Mouse (Mus musculus): ENCODE results near the gene Fbxl17.

Gene Fbxl17

DNA sequence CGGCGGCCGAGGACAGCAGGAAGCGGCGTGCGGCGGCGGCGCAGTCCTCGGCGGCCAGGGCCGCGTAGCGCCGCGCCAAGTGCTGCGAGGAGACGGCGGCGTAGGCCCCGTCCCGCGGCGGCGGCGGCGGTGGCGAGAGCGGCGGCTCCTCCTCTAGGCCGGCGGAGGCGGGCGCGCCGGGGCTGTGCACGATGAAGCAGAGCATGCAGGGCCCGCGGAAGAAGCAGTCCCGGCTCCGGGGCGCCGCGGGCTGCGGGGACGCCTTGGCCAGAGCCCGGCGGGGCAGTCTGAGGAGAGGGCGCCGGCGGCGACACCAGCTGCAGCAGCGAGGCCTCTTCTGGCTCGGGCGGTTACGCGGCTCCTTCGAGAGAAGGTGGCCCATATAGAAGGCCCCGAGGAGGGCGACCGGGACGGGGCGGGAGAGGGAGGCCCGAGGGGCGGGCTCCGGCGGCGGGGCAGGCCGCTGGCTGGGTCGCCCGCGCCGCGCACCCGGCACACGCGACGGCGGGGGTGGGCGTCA is at the start of gene Fbxl17:
Fbxl17 (minus strand) TSS at position 382 of the 520 bp plus-strand sequence.
- no peak for DNase-seq (ENCODE audit: low spot score)

DNA sequence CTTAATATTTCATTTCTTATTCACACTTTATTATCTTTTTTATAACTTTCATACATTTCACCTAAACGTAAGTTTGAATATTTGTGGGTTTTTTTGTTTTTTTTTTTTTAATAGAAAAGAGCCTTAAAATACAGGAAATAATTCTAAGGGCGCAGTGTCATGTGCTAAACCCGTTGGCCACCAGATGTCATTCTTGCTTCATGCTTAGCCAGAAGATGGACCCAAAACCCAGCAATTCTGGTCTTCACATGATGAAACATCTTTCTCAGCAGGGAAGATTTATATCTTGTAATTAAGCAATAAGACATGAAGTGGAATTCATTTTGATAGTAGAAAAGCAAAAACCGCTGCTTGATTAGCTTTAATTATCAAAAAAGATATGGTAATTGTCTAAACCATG is 47.6 kb upstream of the Fbxl17 start:
- no peak for DNase-seq (ENCODE audit: low spot score)

DNA sequence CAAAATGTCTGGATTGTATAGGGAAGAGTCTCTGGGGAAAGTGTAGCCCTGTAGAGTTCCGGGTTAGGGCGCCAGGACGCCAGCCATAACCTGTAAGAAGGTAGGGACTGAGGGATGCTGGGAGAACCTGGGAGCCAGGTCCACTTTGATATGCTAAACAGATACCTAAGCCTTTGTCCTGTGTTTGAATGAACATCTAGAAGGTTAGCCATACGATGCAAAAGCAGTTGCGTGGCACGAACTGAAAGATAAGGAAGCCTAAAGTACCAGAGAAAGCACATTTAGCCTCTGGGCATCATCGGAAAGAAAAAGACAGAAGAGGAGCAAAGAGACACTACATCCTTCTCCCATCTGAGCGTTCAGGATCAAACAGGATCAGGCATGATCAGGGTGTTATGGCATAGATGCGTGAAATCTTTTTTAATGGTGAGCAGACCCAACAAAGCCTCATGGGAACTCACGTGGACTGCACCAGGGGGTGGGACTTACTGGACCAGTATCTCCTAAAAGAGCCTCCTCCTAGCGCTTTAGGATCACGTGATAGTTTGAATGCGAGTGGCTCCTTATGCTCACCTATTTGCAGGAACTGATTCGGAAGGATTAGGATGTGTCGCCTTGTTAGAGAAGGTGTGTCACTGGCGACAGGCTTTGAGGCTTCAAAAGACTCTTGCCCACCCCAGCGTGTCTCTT is 34.9 kb upstream of the Fbxl17 start:
- DNase-seq (ENCODE audit: low spot score): no peak

DNA sequence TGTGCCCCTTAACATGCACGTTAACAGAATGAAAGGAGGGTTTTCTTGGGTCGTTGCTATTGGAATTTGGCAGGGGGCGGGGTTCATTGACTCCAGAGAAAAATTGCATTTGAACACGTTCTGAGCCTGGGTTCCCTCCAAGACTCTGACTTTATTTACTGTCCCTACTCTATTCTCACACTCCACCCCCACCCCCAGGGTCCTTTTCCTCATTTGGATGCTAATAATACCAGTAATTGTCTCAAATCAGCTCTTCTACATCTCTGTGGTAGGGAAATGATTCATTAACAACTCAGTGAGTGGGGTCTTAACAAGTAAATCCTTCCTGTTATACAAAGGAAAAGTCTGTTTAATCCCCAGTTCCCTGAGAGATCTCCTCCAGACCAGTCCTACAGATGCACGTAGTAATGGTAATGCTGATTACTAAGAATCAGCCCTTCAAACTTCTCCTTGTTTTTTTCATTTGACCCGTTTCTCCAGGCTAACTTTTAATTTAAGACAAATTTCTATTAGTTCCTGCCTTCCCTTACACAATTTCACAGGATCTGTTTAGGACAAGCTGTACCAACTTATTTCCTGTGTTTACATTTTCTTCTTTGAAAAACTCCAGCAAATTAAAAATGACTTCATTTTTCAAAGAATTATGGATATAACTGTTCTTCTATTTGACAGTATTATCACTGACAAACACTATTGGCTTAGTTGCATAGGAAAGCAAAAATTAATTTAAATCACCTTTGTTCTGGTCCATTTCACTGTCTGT is 33.4 kb upstream of the Fbxl17 start:
- no peak for DNase-seq (ENCODE audit: low spot score)

DNA sequence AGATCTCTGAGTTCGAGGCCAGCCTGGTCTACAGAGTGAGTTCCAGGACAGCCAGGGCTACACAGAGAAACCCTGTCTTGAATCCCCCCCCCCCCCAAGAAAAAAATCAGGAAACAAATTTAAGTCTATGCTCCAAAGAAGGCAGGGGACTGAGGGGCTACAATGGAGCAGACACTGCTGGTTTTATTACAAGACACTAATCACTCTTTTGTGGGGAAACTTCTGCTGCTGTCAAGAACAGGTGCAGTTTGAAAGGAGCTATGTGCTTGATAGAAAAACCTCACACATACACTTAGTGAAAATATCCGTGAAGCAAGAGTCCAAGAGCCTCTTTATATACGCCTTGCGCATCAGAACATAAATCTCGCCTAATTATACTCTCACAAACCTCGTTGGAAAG is 29.7 kb upstream of the Fbxl17 start:
- no peak for DNase-seq (ENCODE audit: low spot score)

- DNase-seq (ENCODE audit: low spot score): no peak
Observed at GRCm38 (mm10) chr17:63520691-63521090, 20.9 kb upstream of the Fbxl17 start.

GRCm38 (mm10) chr17:63510451-63510850 is 10.6 kb upstream of the Fbxl17 start:
- no peak for DNase-seq (ENCODE audit: low spot score)

- no peak for DNase-seq (ENCODE audit: low spot score)
Observed at GRCm38 (mm10) chr17:63501091-63501490, 1.3 kb upstream of the Fbxl17 start.

DNA sequence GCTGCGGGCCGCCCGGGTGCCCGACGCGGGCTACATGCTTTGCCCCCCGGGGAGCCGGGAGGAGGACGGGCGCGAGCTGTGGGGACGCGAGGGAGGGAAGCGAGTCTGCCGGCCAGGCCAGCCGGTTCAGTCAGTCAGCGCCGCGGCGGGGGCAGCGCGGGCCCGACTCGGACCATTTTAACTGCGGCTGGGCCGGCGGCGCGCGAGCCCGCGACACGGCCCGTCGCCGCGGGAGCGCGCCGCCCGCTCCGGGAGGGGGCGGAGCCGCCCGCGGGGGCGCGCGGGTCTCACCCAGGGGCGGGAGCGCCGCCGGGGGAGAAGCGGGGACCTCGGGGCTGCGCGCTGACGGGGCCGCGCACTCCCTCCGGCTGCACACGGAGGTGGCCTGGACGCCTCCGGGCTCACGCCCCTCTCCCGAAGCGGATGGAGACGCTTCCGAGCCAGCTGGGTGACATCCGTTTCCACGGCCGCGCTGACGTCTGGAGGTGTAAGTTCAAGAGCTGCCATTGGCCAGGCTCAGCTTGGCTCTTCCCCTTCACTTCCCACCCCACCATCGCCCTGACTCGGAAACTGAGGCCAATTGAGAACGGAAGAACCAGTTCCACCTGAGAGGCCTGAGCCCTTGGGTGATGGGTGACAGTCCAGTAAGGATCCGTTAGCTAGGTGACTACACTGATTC is 478 bp upstream of the Fbxl17 start:
- DNase-seq (ENCODE audit: low spot score): peak; percentile 74

GRCm38 (mm10) chr17:63498717-63499635 is 841 bp downstream of the Fbxl17 start:
- DNase-seq (ENCODE audit: low spot score): peak; percentile 33

- no peak for DNase-seq (ENCODE audit: low spot score)
Observed at GRCm38 (mm10) chr17:63498182-63498716, 1.6 kb downstream of the Fbxl17 start.

DNA sequence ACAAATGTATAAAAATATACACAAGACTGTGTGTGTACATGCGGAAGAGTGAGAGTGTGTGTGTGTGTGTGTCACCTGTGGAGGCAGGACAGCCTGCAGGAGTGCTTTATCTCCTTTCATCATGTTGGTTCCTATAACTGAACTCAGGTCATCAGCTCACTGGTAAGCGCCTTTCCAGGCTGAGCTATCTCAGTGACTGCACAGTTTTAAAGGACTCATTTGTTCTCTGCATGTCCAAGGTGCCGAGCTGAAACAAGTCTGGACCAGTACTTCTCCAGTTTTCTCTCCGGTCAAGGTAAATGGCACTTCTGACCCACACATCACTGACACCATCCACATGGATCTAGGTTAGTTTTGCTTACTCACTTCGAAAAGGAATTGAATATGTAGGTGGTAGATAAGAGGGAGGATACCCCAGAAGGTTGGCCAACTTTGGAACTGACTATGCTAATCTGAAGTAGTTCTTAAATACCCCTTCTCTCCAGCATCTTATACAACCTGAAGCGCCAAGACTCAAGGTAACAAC is 2.5 kb downstream of the Fbxl17 start:
- DNase-seq (ENCODE audit: low spot score): no peak

DNA sequence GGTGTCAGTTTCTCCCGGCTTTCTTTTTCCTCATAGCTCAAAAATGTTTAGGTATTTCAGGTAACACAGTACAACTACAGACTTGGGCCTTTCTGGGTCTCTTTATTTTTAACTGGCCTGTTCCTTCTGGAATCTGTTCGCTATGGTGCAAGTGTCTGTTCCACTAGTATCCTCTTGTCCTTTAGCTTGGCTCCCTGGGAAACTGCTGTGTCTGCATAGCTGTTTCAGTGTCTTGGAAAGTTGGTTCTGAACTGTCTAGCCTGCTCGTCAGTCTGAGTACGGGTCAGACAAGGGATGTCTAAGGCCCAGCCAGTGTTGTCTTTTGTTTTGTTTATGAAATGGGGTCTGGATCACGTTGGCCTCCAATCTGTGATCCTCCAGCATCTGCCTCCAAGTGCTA is 3.7 kb downstream of the Fbxl17 start:
- DNase-seq (ENCODE audit: low spot score): no peak

DNA sequence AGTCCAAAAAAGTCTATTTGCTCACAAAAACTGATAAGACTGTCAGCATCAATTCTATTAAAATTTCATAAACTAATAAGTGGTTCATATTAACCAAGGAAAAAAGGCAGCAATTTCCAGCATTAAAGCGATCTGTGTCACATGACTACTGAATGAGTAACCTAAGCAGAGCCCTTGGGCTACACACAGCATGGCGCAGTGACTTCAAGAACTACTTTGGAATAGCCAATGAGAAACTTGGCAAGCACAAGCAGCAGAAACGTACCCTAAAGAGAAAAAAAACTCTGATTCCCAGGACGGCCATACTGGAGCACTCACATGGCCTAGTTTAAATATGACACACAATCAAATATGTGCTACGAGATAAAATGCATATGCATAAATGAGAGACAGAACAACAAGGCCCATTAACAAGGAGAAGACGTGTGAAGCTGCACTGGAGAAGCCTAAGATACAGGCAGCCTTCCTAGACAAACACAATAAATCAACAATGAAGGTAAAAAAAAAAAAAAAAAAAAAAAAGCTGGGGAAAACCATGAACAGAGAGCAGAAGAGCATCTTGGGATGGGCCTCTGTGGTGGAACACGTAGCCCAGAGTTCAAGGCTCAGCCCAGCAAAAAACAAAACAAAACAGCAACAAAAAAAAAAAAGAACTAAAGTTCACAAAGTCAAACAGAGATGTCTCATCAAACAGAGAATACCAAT is 5.8 kb downstream of the Fbxl17 start:
- DNase-seq (ENCODE audit: low spot score): no peak

GRCm38 (mm10) chr17:63493274-63493673 is 6.5 kb downstream of the Fbxl17 start:
- DNase-seq (ENCODE audit: low spot score): no peak

- no peak for DNase-seq (ENCODE audit: low spot score)
Observed at GRCm38 (mm10) chr17:63492665-63493273, 7.0 kb downstream of the Fbxl17 start.

DNA sequence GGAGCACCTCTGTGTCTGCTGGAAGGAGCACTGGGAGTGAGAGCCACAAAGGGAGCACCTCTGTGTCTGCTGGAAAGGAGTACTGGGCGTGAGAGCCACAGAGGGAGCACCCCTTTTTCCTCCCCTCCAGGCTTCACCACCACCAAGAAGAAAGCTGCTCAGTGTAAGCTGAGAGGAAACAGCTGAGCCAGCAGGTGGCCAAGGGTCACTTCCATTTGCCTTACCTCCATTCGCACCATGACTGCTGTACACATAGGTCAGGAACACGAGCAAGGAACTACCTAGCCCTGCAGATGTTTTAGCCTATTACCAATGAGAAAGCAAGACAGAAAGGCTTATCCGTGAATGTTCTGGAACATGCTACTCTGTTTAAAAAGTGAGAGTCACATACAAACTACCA is 10.3 kb downstream of the Fbxl17 start:
- DNase-seq (ENCODE audit: low spot score): no peak

GRCm38 (mm10) chr17:63467866-63468265 is 32.0 kb downstream of the Fbxl17 start:
- peak; percentile 40 for DNase-seq (ENCODE audit: low spot score)

- no peak for DNase-seq (ENCODE audit: low spot score)
Observed at GRCm38 (mm10) chr17:63465239-63465638, 34.6 kb downstream of the Fbxl17 start.

GRCm38 (mm10) chr17:63462512-63462911 is 37.3 kb downstream of the Fbxl17 start:
- no peak for DNase-seq (ENCODE audit: low spot score)
